Mouse (Mus musculus) embryonic facial prominence, embryonic 10.5 days (tissue): Measurements from ENCODE around the gene Mroh9. TPM values are rescaled to one million over a fixed set of nuclear protein-coding genes. Genes with fewer than 3 reads are reported as not detected.

Source experiments
- DNase-seq: peaks from one replicate; pipeline ENCODE4 v3.0.0-alpha.2; 2017; ENCODE audit warnings: low spot score
- H3K27ac ChIP-seq: fragments of 300-500 bp; sonication (generic); replicated peaks from 2 replicates; pipeline ENCODE4 v1.5.1; 2016; ENCODE audit warnings: mild to moderate bottlenecking
- H3K27me3 ChIP-seq: fragments of 300-500 bp; sonication (generic); replicated peaks from 2 replicates; pipeline ENCODE4 v1.6.1; 2016; ENCODE audit warnings: low read depth, mild to moderate bottlenecking; ENCODE audit not compliant: poor library complexity, severe bottlenecking
- H3K36me3 ChIP-seq: fragments of 300-500 bp; sonication (generic); replicated peaks from 2 replicates; pipeline ENCODE4 v1.6.1; 2016; ENCODE audit warnings: mild to moderate bottlenecking, moderate library complexity
- H3K4me1 ChIP-seq: fragments of 300-500 bp; sonication (generic); 2 replicates; pipeline ENCODE4 v1.6.1; 2016
- H3K4me3 ChIP-seq: fragments of 300-500 bp; sonication (generic); 2 replicates; pipeline ENCODE4 v1.5.1; 2016; ENCODE audit warnings: mild to moderate bottlenecking, moderate library complexity
- H3K9me3 ChIP-seq: fragments of 300-500 bp; sonication (generic); 2 replicates; pipeline ENCODE4 v1.6.1; 2016; ENCODE audit warnings: mild to moderate bottlenecking
- WGBS: fragments of 180-500 bp; shearing (Covaris S2); methylation state at CpG from one replicate; pipeline ENCODE4 v1.1.7; 2016; 5-methylcytosine and 5-hydroxymethylcytosine counted together
- polyA plus RNA-seq: library from polyadenylated mRNA; unstranded; fragments of >200 nt; fragmentation: Nextera tagmentation; extraction: Ambion mirVana; gene quantifications from 2 replicates; pipeline ENCODE4 v1.2.1, GENCODE M21; 2016

Gene Mroh9
- polyA plus RNA-seq = not detected in 2 replicates

DNA sequence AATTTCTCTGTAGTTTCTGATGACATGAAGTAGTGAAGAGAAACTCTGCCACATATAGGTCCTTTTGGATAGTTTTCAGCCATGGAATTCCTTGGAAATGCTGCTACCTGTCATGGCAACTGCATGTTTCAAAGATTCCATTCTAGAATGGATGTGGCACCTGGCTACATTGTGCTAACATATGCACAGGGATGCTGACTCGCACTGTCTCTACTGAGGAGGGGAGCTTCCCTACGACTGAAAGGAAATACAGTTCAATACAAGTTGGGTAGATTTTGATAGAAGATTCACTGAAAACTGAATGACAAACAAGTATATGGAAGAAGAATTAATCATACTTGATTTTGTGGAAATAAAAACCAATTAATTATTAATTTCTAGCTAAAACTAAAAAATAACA is at the start of gene Mroh9:
Gene Mroh9 (minus strand): TSS at position 101 of the 400 bp plus-strand sequence.
- H3K9me3 ChIP-seq = no peaks in the 10 kb centered on the region
- no peak within 1 kb of the TSS for H3K27ac ChIP-seq
- no peaks in the 10 kb centered on the region for H3K4me1 ChIP-seq
- no peak within 1 kb of the TSS for H3K4me3 ChIP-seq
- no peak for DNase-seq
- H3K27me3 ChIP-seq = no peaks in the 10 kb centered on the region
- H3K36me3 ChIP-seq = no peaks in the 10 kb centered on the region
- 87% methylated on average over 2 of the region's 2 CpGs for WGBS

DNA sequence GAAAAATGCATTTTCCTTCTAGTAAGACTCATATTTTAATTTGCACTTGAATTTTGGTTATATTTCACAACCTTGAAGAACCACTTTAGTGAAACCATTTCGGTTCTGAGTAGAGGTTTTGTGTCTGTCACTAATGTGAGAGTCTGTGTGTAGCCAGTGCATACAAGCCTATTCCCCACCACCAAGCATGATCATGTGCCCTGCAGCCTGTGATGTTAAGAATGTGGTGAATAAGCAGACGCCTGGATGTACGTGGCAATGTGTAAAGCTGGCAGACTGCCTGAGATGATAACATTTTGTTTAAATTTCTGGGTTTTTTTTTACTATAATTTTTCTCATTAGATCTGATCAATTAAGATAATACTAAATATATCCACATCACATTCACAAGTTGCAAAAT is 44.5 kb upstream of the Mroh9 start:
- H3K27me3 ChIP-seq = peaks cover 6% of the 10 kb centered on the region; the same call in 1 of the 2 replicates
- H3K27ac ChIP-seq = no peak overlapping the region
- DNase-seq = no peak
- no peak overlapping the region for H3K4me3 ChIP-seq
- no peaks in the 10 kb centered on the region for H3K9me3 ChIP-seq
- 43% methylated on average over 3 of the region's 3 CpGs for WGBS
- no peaks in the 10 kb centered on the region for H3K36me3 ChIP-seq
- peaks cover 19% of the 10 kb centered on the region for H3K4me1 ChIP-seq

DNA sequence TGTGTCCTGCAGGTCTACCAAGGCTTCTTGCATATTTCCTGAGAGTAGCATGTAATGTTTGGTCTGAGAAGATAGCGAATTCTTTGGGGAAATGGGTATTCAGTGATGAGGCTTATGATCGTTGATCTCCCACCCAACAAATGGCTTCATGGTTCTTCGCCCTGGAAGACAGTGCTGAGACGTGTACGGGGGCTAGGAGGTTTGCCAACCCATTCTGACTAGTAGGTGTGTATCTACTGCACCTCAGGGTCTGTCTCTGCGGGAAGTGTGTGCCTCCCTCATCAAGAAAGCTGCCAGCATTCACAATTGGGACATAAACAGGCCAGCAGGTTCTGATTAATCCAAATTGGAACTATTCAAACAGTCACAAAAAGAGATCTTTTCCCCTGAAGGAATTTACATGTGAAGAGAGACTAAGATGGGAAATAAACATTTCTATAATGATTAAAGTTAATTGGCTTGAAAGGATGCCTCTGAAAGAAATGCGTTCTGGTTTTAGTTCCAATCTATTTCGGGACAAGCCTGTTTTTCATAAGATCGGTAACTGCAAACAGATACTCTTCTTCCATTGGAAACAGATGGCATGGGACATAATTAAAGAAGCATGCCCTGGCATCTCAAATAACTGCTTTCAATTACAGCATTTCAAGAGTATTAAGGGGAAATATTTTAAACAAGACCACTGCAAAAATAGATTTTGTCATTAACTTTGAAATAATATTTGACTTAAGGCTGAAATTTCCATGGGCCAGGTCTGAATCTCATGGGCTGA is 43.8 kb upstream of the Mroh9 start:
- H3K36me3 ChIP-seq = no peaks in the 10 kb centered on the region
- no peak overlapping the region for H3K4me3 ChIP-seq
- DNase-seq = peak; percentile 35
- no peak overlapping the region; the same call in 1 of the 2 replicates for H3K27ac ChIP-seq
- peaks cover 3% of the 10 kb centered on the region; the same call in 1 of the 2 replicates for H3K27me3 ChIP-seq
- H3K4me1 ChIP-seq = peaks cover 19% of the 10 kb centered on the region
- no peaks in the 10 kb centered on the region for H3K9me3 ChIP-seq
- 41% methylated on average over 9 of the region's 9 CpGs for WGBS

DNA sequence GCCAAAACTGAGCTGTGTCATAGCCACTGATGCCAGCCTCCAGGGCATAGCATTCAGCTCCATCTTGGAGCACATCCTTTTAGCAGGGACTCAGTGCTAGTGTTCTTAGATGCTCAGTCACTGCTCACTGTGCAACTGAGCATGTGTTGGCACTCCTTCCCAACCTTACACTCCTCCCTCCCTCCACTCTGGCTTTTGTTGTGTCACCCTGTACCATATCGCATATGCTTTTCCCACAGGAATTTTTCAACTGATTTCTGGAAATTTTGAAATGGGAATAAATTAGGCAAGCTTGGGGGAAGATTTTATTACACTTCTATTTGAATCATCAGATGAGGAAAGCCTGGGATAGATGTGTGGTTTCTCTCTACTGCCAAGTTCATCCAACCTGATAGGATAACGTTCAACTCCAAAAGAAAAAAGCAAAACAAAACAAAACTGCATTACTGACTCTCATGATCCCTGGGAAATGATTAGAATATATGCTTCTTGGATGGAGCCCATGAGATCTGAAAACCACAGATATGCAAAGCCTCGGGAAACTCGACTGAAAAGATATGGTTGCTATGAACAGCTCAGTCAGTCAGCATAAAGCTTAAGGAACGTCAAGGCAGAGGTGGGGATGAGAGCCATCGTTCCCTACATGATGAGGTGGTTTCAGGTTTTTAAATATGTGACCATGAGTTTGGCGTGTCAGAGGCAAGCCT is 40.9 kb upstream of the Mroh9 start:
- H3K27me3 ChIP-seq = no peaks in the 10 kb centered on the region
- no peaks in the 10 kb centered on the region for H3K36me3 ChIP-seq
- DNase-seq = no peak
- no peaks in the 10 kb centered on the region for H3K9me3 ChIP-seq
- no peak overlapping the region for H3K4me3 ChIP-seq
- no peak overlapping the region for H3K27ac ChIP-seq
- H3K4me1 ChIP-seq = peaks cover 19% of the 10 kb centered on the region
- 75% methylated on average over 7 of the region's 7 CpGs for WGBS

DNA sequence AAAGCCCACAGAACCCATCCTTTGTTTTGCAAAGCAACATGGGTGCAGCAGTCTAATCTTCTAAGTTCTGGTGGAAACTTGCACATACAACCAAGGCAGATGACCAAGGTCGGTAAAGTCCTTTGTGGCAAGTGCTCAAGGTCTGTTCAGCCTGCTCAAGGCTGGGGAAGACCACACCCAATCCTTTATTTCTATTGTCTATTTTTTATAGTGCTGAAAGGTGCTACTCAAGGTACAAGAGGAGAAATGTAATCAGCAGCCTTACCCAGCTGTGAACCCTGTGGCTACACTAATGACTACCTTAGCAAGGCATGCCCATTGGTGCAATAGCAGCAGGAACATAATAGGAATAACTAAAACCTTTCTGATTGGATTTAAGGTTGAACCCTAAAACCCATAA is 36.9 kb upstream of the Mroh9 start:
- no peak overlapping the region for H3K4me3 ChIP-seq
- no peak for DNase-seq
- H3K27me3 ChIP-seq = 0 out of 2 replicates have a peak, but pooled peaks cover 3% of the 10 kb centered on the region
- H3K4me1 ChIP-seq = 0 out of 2 replicates have a peak, but pooled peaks cover 6% of the 10 kb centered on the region
- no peaks in the 10 kb centered on the region for H3K36me3 ChIP-seq
- H3K27ac ChIP-seq = no peak overlapping the region
- 90% methylated on average over 1 of the region's 1 CpGs for WGBS
- H3K9me3 ChIP-seq = no peaks in the 10 kb centered on the region

DNA sequence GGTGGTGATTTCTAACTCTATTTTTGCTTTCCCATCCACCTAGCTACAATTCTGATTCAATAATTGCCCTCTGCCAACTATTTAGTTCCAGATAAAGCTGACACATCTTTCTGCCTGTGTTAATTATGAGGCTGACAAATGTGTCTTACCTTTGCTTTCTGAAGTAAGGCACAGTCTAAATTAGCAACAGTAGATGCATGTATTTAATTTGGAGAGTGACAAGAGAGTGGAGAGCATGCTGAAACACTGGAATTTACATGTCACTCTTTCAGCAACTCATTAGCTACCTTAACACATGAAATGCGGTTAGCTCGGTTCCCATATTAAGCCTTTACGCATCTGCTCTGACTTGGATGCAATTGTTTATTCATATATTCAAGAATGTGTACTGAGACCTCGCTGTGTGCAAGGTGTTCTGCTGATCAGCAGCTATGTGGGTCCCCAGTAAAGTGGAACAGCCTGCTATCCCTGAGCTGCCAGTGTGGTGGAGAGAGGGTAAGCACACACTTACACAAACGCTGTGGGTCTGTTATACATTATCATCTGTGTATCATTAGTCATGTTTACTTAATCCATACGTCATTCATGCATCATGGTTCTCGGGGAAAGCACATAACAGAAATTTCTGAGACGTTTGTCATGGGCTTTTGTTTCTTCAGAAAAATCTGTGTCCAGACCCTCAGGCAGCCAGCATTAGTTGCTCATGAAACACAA is 28.1 kb upstream of the Mroh9 start:
- Histone ChIP-seq H3K27ac (no peak overlapping the region), H3K4me3 (no peak overlapping the region), H3K36me3 (no peaks in the 10 kb centered on the region), H3K27me3 (no peaks in the 10 kb centered on the region), H3K4me1 (0 out of 2 replicates have a peak, but pooled peaks cover 3% of the 10 kb centered on the region), H3K9me3 (no peaks in the 10 kb centered on the region)
- no peak for DNase-seq
- WGBS = 62% methylated on average over 8 of the region's 8 CpGs

DNA sequence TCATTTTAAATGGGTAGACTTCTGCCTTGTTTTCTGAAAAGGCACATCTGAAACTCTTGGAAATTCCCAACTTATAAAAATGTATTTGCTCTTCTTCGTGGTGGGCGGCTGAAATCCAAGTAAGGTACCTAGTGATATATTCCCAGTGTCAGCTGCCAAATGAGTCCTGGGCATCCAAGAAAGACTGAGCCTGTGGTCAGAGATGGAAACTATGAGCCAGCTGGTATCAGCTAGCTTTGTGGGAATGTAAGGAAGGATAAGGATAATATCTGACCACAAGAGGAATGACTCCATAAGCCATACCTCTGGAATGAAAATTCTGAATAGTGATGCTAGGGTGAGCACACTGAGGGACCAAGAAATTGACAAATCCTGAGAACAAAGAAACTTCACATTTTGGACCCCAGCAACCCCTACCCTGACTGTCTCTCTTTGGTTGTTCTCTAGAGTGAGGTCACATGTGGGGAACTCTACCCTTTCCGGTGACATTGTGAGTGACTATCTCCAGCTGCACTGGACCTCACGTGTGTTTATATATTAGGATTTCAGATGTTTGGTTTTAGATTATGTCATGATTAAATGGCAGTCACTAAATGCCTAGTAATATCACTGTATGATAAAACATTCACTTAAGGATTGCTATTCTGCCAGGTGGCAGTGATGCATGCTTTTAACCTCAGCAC is 27.2 kb upstream of the Mroh9 start:
- H3K4me3 ChIP-seq = no peak overlapping the region
- H3K4me1 ChIP-seq = 0 out of 2 replicates have a peak, but pooled peaks cover 3% of the 10 kb centered on the region
- 89% methylated on average over 4 of the region's 4 CpGs for WGBS
- H3K36me3 ChIP-seq = no peaks in the 10 kb centered on the region
- no peak for DNase-seq
- no peaks in the 10 kb centered on the region for H3K9me3 ChIP-seq
- no peaks in the 10 kb centered on the region for H3K27me3 ChIP-seq
- no peak overlapping the region for H3K27ac ChIP-seq

DNA sequence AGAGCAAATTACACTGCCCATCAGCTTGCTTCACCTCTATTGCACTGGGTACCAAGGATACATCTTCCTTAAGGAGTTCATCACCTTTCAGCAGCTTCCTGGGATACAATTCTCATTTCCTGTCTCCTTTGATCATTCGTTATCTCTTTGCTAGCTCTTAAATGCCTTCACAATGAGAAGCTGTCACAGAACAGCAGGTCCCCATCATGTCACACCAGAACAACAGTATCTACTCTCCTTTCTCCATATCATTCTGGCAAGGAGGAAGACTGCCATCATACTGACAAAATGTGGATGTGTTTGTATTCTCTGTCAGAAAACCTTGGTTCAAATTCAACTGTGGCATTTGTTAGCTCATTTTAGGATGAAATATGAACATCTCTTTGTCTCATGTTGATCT is 19.5 kb upstream of the Mroh9 start:
- H3K27ac ChIP-seq = no peak overlapping the region
- 70% methylated on average over 1 of the region's 1 CpGs for whole genome bisulfite sequencing
- H3K9me3 ChIP-seq = no peaks in the 10 kb centered on the region
- H3K36me3 ChIP-seq = no peaks in the 10 kb centered on the region
- H3K4me1 ChIP-seq = no peaks in the 10 kb centered on the region
- H3K4me3 ChIP-seq = no peak overlapping the region
- H3K27me3 ChIP-seq = no peaks in the 10 kb centered on the region
- DNase-seq = no peak

DNA sequence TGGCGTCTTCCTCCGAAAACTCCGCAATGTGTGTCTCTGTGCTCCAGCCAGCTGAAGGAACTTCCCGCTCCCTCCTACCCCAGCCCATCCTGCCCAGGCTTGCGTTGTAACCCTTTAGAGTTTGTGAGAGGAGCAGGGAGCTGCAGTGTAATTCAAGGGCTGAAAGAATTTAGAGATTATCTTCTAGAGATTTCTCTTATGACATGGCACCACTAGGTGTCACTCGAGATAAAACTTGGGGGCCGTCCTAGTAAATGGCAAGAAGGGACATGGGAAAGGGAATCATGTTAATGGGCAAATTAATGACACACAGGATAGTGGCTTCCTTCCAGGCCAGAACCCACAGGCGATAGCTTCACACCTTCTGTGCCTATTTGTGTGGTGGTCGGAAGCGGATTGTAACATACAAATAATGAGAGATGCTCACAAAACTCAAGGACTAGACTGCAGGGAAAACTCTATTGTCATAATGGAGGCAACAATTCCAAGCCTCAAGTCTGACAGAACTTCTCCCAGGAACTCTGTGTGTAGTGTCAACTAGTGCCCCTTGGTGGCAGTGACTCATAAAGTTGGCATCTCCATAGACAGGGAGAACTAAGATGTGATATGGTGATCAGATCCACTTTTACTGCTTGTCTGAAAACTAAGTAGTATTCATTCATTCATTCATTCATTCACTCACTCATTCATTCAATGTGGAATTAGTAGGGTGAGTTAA is 6.1 kb upstream of the Mroh9 start:
- Histone ChIP-seq H3K27ac (no peak overlapping the region), H3K4me1 (no peaks in the 10 kb centered on the region), H3K36me3 (no peaks in the 10 kb centered on the region), H3K4me3 (no peak overlapping the region), H3K9me3 (no peaks in the 10 kb centered on the region), H3K27me3 (no peaks in the 10 kb centered on the region)
- peak; percentile 22 for DNase-seq
- WGBS = 53% methylated on average over 10 of the region's 10 CpGs

DNA sequence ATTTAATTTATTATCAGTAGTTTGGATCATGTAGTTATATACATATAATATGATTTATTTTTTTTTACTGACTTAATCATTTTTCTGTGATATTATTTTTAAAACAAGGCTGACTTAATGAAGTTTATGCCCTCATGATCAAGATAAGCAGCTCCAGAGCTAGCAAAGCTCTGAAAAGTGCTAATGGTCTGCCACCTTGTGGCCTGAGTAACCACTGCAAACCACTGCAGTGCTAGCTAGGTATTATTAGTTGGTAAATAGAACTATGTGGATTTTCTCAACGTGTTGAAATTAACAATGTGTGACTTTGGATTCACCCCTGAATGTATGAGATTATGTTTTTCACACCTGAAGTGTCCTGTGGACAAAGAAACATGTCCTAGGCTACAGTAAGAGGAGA is 15.0 kb downstream of the Mroh9 start:
- H3K27me3 ChIP-seq = no peaks in the 10 kb centered on the region
- no peaks in the 10 kb centered on the region for H3K4me1 ChIP-seq
- H3K9me3 ChIP-seq = no peaks in the 10 kb centered on the region
- H3K4me3 ChIP-seq = no peak overlapping the region
- DNase-seq = peak; percentile 44
- no peak overlapping the region for H3K27ac ChIP-seq
- no peaks in the 10 kb centered on the region for H3K36me3 ChIP-seq
- 5% methylated on average over 1 of the region's 1 CpGs for whole genome bisulfite sequencing

DNA sequence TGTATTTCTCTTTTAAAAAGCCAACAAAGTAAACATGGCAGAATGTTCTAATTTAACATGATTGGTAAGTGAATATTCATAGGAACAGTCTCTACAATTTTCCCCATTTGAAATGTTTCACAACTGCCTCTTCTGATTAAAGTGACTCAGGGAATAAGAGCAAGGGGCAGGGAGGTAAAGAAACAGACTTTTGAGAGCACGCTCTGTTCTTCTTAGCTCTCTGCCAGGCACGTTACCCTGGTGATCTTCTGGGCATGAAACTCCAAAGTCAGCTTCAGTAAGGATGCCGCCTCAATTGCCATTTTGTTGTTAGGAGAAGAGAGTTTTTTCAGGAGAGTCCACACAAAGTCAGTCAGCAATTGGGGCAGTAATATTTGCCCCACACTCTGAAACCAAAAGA is 25.1 kb downstream of the Mroh9 start:
- peaks cover 7% of the 10 kb centered on the region; the same call in 1 of the 2 replicates for H3K4me1 ChIP-seq
- H3K9me3 ChIP-seq = no peaks in the 10 kb centered on the region
- no peak overlapping the region for H3K27ac ChIP-seq
- DNase-seq = no peak
- no peaks in the 10 kb centered on the region for H3K27me3 ChIP-seq
- H3K36me3 ChIP-seq = no peaks in the 10 kb centered on the region
- 83% methylated on average over 3 of the region's 3 CpGs for WGBS
- no peak overlapping the region for H3K4me3 ChIP-seq
